Mouse (Mus musculus): ENCODE results near the gene Pgap3. TPM values are rescaled to one million over a fixed set of nuclear protein-coding genes. Genes with fewer than 3 reads are reported as not detected.

The Pgap3 gene
- polyA plus RNA-seq, 1 experiment from 2014 or later = 6.3 TPM

DNA sequence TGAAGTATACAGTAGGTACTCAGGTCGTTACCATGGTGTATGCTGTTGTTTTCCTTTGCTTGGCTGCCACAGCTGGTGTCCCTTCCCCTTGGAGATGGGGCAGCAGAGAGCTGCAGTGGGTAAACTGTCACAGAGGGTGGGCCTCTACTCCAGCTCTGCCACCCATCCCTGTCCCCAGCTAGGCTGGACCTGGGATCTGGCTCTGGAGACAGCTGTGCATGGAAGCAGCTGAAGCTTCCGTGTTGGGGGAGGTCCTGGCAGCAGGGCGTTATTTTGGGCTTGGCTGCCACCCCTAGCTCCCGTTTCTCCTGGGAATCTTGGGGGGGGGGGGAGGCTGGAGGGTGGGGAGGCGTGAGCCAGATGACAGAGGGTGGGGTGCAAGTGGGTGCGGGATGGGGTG is 18.0 kb upstream of the Pgap3 start:
- no peak for DNase-seq (ENCODE audit: low spot score)
- H3K27ac ChIP-seq (replicated peaks; ENCODE audit: low read depth, low read length) = no peak overlapping the region
- ATAC-seq (ENCODE audit: insufficient number of reproducible peaks, low FRiP score, low TSS enrichment, low read depth) = no peak
- H3K9ac ChIP-seq (ENCODE audit: low read length) = no peak overlapping the region
- no peaks in the 10 kb centered on the region for H3K27me3 ChIP-seq (ENCODE audit: control insufficient read depth, insufficient read depth, low read length)
- H3K9me3 ChIP-seq (ENCODE audit: control insufficient read depth, low read length) = no peaks in the 10 kb centered on the region
- H3K36me3 ChIP-seq (ENCODE audit: control insufficient read depth, insufficient read depth, low read length) = 0 out of 2 replicates have a peak, but pooled peaks cover 3% of the 10 kb centered on the region
- H3K4me1 ChIP-seq (ENCODE audit: control insufficient read depth, insufficient read depth, low read length) = no peaks in the 10 kb centered on the region
- WGBS = 67% methylated on average over 6 of the region's 6 CpGs
- H3K4me3 ChIP-seq (ENCODE audit: low read depth, low read length) = no peak overlapping the region
- no peak overlapping the region for H3K4me2 ChIP-seq (ENCODE audit: low read depth, severe bottlenecking)

GRCm38 (mm10) chr11:98417074-98417473 is 16.8 kb upstream of the Pgap3 start:
- no peak for DNase-seq (ENCODE audit: low spot score)

GRCm38 (mm10) chr11:98414162-98414561 is 13.9 kb upstream of the Pgap3 start:
- Histone ChIP-seq H3K4me1 (ENCODE audit: control insufficient read depth, insufficient read depth, low read length) (peaks cover 12% of the 10 kb centered on the region), H3K27me3 (ENCODE audit: control insufficient read depth, insufficient read depth, low read length) (peaks cover 4% of the 10 kb centered on the region; the same call in 1 of the 2 replicates), H3K27ac (replicated peaks; ENCODE audit: low read depth, low read length) (no peak overlapping the region), H3K9me3 (ENCODE audit: control insufficient read depth, low read length) (no peaks in the 10 kb centered on the region), H3K4me2 (ENCODE audit: low read depth, severe bottlenecking) (peak overlapping the region; percentile 57; the same call in 1 of the 2 replicates), H3K36me3 (ENCODE audit: control insufficient read depth, insufficient read depth, low read length) (no peaks in the 10 kb centered on the region), H3K9ac (ENCODE audit: low read length) (no peak overlapping the region), H3K4me3 (ENCODE audit: low read depth, low read length) (no peak overlapping the region)
- no peak for DNase-seq (ENCODE audit: low spot score)
- no peak for ATAC-seq (ENCODE audit: insufficient number of reproducible peaks, low FRiP score, low TSS enrichment, low read depth)
- 26% methylated on average over 2 of the region's 2 CpGs for WGBS

More at GRCm38 (mm10) chr11:98417074-98417473, 16.8 kb upstream of the Pgap3 start:
- H3K27ac ChIP-seq (replicated peaks; ENCODE audit: low read depth, low read length) = no peak overlapping the region
- H3K9me3 ChIP-seq (ENCODE audit: control insufficient read depth, low read length) = no peaks in the 10 kb centered on the region
- no peak overlapping the region for H3K9ac ChIP-seq (ENCODE audit: low read length)
- H3K36me3 ChIP-seq (ENCODE audit: control insufficient read depth, insufficient read depth, low read length) = no peaks in the 10 kb centered on the region
- no peak overlapping the region for H3K4me3 ChIP-seq (ENCODE audit: low read depth, low read length)
- ATAC-seq (ENCODE audit: insufficient number of reproducible peaks, low FRiP score, low TSS enrichment, low read depth) = no peak
- no peaks in the 10 kb centered on the region for H3K27me3 ChIP-seq (ENCODE audit: control insufficient read depth, insufficient read depth, low read length)
- WGBS = 76% methylated on average over 1 of the region's 1 CpGs
- no peak overlapping the region for H3K4me2 ChIP-seq (ENCODE audit: low read depth, severe bottlenecking)
- peaks cover under 1% of the 10 kb centered on the region; the same call in 1 of the 2 replicates for H3K4me1 ChIP-seq (ENCODE audit: control insufficient read depth, insufficient read depth, low read length)

DNA sequence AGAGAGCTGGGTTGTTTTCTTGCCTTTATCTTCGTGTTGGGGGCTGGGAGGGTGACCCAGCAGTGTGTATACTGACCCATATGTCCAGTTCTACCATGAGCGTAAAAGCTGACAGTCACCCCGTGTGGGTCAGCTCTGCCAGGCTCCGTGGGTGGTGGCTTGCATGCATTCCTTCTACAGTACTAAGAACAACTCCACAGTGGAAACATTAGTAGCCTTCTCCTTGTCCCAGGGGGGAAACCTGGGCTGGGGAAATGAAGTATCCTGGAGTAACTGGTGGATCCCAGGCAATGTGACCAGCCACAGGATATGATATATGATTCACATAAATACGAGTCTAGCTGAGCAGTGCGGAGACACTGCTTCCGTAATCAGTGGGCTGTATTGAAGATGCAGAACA is 13.4 kb upstream of the Pgap3 start:
- Histone ChIP-seq H3K36me3 (ENCODE audit: control insufficient read depth, insufficient read depth, low read length) (no peaks in the 10 kb centered on the region), H3K27me3 (ENCODE audit: control insufficient read depth, insufficient read depth, low read length) (peaks cover 4% of the 10 kb centered on the region; the same call in 1 of the 2 replicates), H3K27ac (replicated peaks; ENCODE audit: low read depth, low read length) (no peak overlapping the region), H3K4me1 (ENCODE audit: control insufficient read depth, insufficient read depth, low read length) (peaks cover 16% of the 10 kb centered on the region), H3K4me2 (ENCODE audit: low read depth, severe bottlenecking) (peak overlapping the region; percentile 57), H3K9ac (ENCODE audit: low read length) (peak overlapping the region; percentile 72; the same call in 1 of the 2 replicates), H3K4me3 (ENCODE audit: low read depth, low read length) (peak overlapping the region; percentile 72), H3K9me3 (ENCODE audit: control insufficient read depth, low read length) (no peaks in the 10 kb centered on the region)
- DNase-seq (ENCODE audit: low spot score) (no peak), ATAC-seq (ENCODE audit: insufficient number of reproducible peaks, low FRiP score, low TSS enrichment, low read depth) (no peak)
- 24% methylated on average over 7 of the region's 7 CpGs for WGBS

- peak overlapping the region; percentile 57 for H3K4me2 ChIP-seq (ENCODE audit: low read depth, severe bottlenecking)
- DNase-seq (ENCODE audit: low spot score) (peak; percentile 68), ATAC-seq (ENCODE audit: insufficient number of reproducible peaks, low FRiP score, low TSS enrichment, low read depth) (0 out of 2 replicates have a peak, but pooled peaks have one; percentile 27)
- H3K9me3 ChIP-seq (ENCODE audit: control insufficient read depth, low read length) = no peaks in the 10 kb centered on the region
- H3K27me3 ChIP-seq (ENCODE audit: control insufficient read depth, insufficient read depth, low read length) = peaks cover 4% of the 10 kb centered on the region; the same call in 1 of the 2 replicates
- peaks cover 16% of the 10 kb centered on the region for H3K4me1 ChIP-seq (ENCODE audit: control insufficient read depth, insufficient read depth, low read length)
- H3K9ac ChIP-seq (ENCODE audit: low read length) = peak overlapping the region; percentile 72
- peak overlapping the region; percentile 76 for H3K27ac ChIP-seq (replicated peaks; ENCODE audit: low read depth, low read length)
- H3K36me3 ChIP-seq (ENCODE audit: control insufficient read depth, insufficient read depth, low read length) = no peaks in the 10 kb centered on the region
- H3K4me3 ChIP-seq (ENCODE audit: low read depth, low read length) = peak overlapping the region; percentile 72
- WGBS = under 1% methylated on average over 39 of the region's 40 CpGs
Observed at GRCm38 (mm10) chr11:98412797-98413301, 12.6 kb upstream of the Pgap3 start.

DNA sequence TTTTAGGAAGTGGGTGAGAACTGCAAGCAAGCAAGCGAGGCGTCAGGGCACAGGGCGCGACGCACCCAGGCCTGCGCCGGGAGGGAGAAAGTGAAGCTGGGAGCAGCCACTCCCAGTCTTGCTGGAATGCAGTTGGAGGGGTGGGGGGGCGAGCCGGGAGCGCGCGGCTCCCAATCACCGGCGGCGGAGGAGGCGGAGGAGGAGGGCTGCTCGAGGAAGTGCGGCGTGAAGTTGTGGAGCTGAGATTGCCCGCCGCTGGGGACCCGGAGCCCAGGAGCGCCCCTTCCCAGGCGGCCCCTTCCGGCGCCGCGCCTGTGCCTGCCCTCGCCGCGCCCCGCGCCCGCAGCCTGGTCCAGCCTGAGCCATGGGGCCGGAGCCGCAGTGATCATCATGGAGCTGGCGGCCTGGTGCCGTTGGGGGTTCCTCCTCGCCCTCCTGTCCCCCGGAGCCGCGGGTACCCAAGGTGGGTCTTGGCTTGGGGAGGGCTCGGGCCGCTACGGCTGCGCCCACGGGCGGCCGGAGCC is 12.0 kb upstream of the Pgap3 start, which contains the start of gene Erbb2:
Gene Erbb2, plus strand, starts transcription at position 198 of the 524 bp plus-strand sequence.
- peak; percentile 86 for DNase-seq (ENCODE audit: low spot score)
- Histone ChIP-seq H3K27me3 (ENCODE audit: control insufficient read depth, insufficient read depth, low read length) (peaks cover 4% of the 10 kb centered on the region; the same call in 1 of the 2 replicates), H3K36me3 (ENCODE audit: control insufficient read depth, insufficient read depth, low read length) (no peaks in the 10 kb centered on the region), H3K9me3 (ENCODE audit: control insufficient read depth, low read length) (no peaks in the 10 kb centered on the region), H3K4me1 (ENCODE audit: control insufficient read depth, insufficient read depth, low read length) (peaks cover 16% of the 10 kb centered on the region), H3K27ac (replicated peaks; ENCODE audit: low read depth, low read length) (peak within 1 kb of the TSS; percentile 76), H3K4me3 (ENCODE audit: low read depth, low read length) (peak within 1 kb of the TSS; percentile 72), H3K9ac (ENCODE audit: low read length) (peak within 1 kb of the TSS; percentile 72), H3K4me2 (ENCODE audit: low read depth, severe bottlenecking) (peak within 1 kb of the TSS; percentile 57)
- under 1% methylated on average over 35 of the region's 49 CpGs for WGBS
- ATAC-seq (ENCODE audit: insufficient number of reproducible peaks, low FRiP score, low TSS enrichment, low read depth) = peak; percentile 75; the same call in 1 of the 2 replicates

- WGBS = 5% methylated on average over 10 of the region's 10 CpGs
- Histone ChIP-seq H3K36me3 (ENCODE audit: control insufficient read depth, insufficient read depth, low read length) (no peaks in the 10 kb centered on the region), H3K4me3 (ENCODE audit: low read depth, low read length) (no peak overlapping the region), H3K27me3 (ENCODE audit: control insufficient read depth, insufficient read depth, low read length) (peaks cover 4% of the 10 kb centered on the region; the same call in 1 of the 2 replicates), H3K4me1 (ENCODE audit: control insufficient read depth, insufficient read depth, low read length) (peaks cover 16% of the 10 kb centered on the region), H3K9me3 (ENCODE audit: control insufficient read depth, low read length) (no peaks in the 10 kb centered on the region), H3K9ac (ENCODE audit: low read length) (peak overlapping the region; percentile 30; the same call in 1 of the 2 replicates), H3K4me2 (ENCODE audit: low read depth, severe bottlenecking) (peak overlapping the region; percentile 27), H3K27ac (replicated peaks; ENCODE audit: low read depth, low read length) (no peak overlapping the region)
- DNase-seq (ENCODE audit: low spot score) = peak; percentile 49
- no peak for ATAC-seq (ENCODE audit: insufficient number of reproducible peaks, low FRiP score, low TSS enrichment, low read depth)
Observed at GRCm38 (mm10) chr11:98409341-98409822, 9.1 kb upstream of the Pgap3 start.

- Histone ChIP-seq H3K4me1 (ENCODE audit: control insufficient read depth, insufficient read depth, low read length) (peaks cover 16% of the 10 kb centered on the region), H3K27me3 (ENCODE audit: control insufficient read depth, insufficient read depth, low read length) (peaks cover 4% of the 10 kb centered on the region; the same call in 1 of the 2 replicates), H3K9me3 (ENCODE audit: control insufficient read depth, low read length) (no peaks in the 10 kb centered on the region), H3K4me2 (ENCODE audit: low read depth, severe bottlenecking) (peak overlapping the region; percentile 27), H3K36me3 (ENCODE audit: control insufficient read depth, insufficient read depth, low read length) (no peaks in the 10 kb centered on the region), H3K4me3 (ENCODE audit: low read depth, low read length) (no peak overlapping the region), H3K27ac (replicated peaks; ENCODE audit: low read depth, low read length) (no peak overlapping the region), H3K9ac (ENCODE audit: low read length) (peak overlapping the region; percentile 30; the same call in 1 of the 2 replicates)
- DNase-seq (ENCODE audit: low spot score) = no peak
- 63% methylated on average over 8 of the region's 8 CpGs for WGBS
- ATAC-seq (ENCODE audit: insufficient number of reproducible peaks, low FRiP score, low TSS enrichment, low read depth) = no peak
Observed at GRCm38 (mm10) chr11:98408872-98409271, 8.6 kb upstream of the Pgap3 start.
